Mouse (Mus musculus) midbrain, embryonic 12.5 days (tissue): ENCODE measurements around the gene Nlgn1. TPM values are rescaled to one million over a fixed set of nuclear protein-coding genes. Genes with fewer than 3 reads are reported as not detected.

Source experiments
- ATAC-seq: fragments of 200-750 bp; cut with Nextera tagmentation; 2 replicates; pipeline ENCODE4 v1.8.0; 2017; ENCODE audit warnings: low read depth, moderate TSS enrichment, moderate library complexity; ENCODE audit not compliant: low FRiP score
- H3K27ac ChIP-seq: fragments of 300-500 bp; sonication (generic); replicated peaks from 2 replicates; pipeline ENCODE4 v1.5.1; 2016; ENCODE audit warnings: mild to moderate bottlenecking
- H3K27me3 ChIP-seq: fragments of 300-500 bp; sonication (generic); 2 replicates; pipeline ENCODE4 v1.6.1; 2016; ENCODE audit warnings: mild to moderate bottlenecking
- H3K36me3 ChIP-seq: fragments of 300-500 bp; sonication (generic); 2 replicates; pipeline ENCODE4 v1.6.1; 2016
- H3K4me1 ChIP-seq: fragments of 300-500 bp; sonication (generic); 2 replicates; pipeline ENCODE4 v1.6.1; 2016
- H3K4me2 ChIP-seq: fragments of 300-500 bp; sonication (generic); replicated peaks from 2 replicates; pipeline ENCODE4 v1.6.1; 2016; ENCODE audit warnings: mild to moderate bottlenecking, moderate library complexity
- H3K4me3 ChIP-seq: fragments of 300-500 bp; sonication (generic); 2 replicates; pipeline ENCODE4 v1.5.1; 2016; ENCODE audit warnings: mild to moderate bottlenecking
- H3K9ac ChIP-seq: fragments of 300-500 bp; sonication (generic); replicated peaks from 2 replicates; pipeline ENCODE4 v1.6.1; 2016; ENCODE audit warnings: mild to moderate bottlenecking, moderate library complexity
- H3K9me3 ChIP-seq: fragments of 300-500 bp; sonication (generic); 2 replicates; pipeline ENCODE4 v1.6.1; 2016; ENCODE audit warnings: mild to moderate bottlenecking
- WGBS: fragments of 180-500 bp; shearing (Covaris S2); methylation state at CpG from one replicate; pipeline ENCODE4 v1.1.7; 2016; 5-methylcytosine and 5-hydroxymethylcytosine counted together
- polyA plus RNA-seq: library from polyadenylated mRNA; unstranded; fragments of >200 nt; fragmentation: Nextera tagmentation; extraction: Ambion mirVana; gene quantifications from 2 replicates; pipeline ENCODE4 v1.2.1, GENCODE M21; 2016

The Nlgn1 gene
- polyA plus RNA-seq, 1 experiment from 2014 or later, result 8.9 TPM

DNA sequence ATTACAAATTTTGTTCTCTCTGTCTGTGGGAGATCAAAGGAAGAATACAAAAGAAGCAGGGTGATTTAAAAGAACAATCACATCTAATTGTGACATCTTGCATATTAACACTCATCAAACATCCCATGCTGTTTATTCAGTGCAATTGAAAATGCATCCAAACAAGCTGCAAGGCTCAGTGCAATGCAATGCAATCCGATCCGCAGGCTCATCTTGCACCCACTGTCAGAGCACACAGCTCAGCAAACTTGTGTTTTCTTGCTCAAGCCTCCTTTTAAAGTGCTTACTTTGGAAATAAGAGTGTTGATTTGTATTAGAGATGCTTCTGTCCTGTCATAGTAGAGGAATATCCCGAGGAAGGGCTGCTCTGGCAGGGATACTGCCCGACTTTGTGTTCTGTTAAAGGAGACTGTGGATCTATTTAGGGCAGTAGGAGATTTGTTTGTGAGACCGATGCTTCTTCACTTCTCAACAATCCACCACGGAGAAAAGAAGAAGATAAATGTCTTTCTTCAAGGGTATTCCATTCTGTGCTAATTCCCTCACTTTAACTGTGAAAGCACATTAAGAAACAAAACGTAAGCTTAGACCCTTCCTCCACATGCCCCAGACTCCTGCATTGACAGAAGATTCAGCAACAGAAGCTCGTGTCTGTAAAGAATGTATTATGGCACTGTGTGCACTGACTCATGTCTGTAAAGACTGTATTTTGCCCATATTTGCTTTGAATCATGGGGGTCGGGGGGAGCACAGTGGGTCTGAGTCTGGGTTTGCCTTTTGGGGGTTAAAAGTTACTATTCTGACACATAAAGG is 197.2 kb downstream of the Nlgn1 start:
- no peaks in the 10 kb centered on the region for H3K9me3 ChIP-seq
- 13% methylated on average over 9 of the region's 9 CpGs for WGBS
- no peaks in the 10 kb centered on the region for H3K36me3 ChIP-seq
- no peak overlapping the region for H3K4me3 ChIP-seq
- ATAC-seq, result peak; percentile 63; the same call in 1 of the 2 replicates
- peaks cover 8% of the 10 kb centered on the region for H3K4me1 ChIP-seq
- H3K27ac ChIP-seq, result no peak overlapping the region
- H3K4me2 ChIP-seq, result peak overlapping the region; percentile 28
- no peak overlapping the region for H3K9ac ChIP-seq
- no peaks in the 10 kb centered on the region for H3K27me3 ChIP-seq

DNA sequence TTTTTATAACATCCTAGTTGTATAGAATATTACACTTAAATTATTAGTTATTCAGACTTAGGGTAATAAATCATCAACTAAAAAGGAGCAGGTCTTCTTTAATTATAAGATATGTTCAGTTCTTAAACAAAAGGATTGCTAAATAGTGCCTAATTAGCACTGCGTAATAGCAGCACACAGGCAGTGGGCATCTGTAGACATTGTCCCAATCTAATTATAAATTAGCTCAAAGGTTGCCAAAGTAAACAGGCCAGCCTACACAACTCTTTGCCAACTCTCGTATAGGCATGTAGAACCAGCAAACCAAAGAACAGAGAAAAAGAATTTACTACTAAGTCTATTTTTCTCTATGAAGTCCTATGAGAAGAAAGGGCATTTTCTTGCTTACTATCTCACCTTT is 201.3 kb downstream of the Nlgn1 start:
- WGBS, result 85% methylated on average over 2 of the region's 2 CpGs
- no peak for ATAC-seq
- peaks cover 8% of the 10 kb centered on the region for H3K4me1 ChIP-seq

DNA sequence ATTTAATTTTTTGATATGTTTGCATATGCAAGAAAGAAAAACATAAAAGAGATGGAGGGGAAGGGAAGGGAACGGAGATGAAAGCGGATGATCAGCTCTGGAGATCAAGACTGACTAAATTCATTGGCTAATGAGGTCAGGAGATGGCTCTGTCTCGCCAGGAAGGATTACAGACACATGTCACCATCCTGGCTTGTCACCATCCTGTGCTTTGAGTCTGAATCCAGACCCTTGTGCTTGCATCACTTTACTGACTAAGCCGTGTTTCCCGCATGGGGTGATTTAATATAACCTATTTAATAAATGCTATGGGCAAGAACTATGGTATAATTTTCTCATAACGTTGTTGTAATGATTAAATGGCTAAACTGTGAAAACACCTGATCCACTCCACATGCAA is 202.8 kb downstream of the Nlgn1 start:
- 67% methylated on average over 6 of the region's 6 CpGs for WGBS
- Histone ChIP-seq H3K9me3 (no peaks in the 10 kb centered on the region), H3K4me2 (no peak overlapping the region)

More for the DNA sequence above, 201.3 kb downstream of the Nlgn1 start:
- H3K4me2 ChIP-seq, result no peak overlapping the region
- H3K27ac ChIP-seq, result no peak overlapping the region
- H3K4me3 ChIP-seq, result no peak overlapping the region
- H3K27me3 ChIP-seq, result no peaks in the 10 kb centered on the region
- H3K9ac ChIP-seq, result no peak overlapping the region
- no peaks in the 10 kb centered on the region for H3K9me3 ChIP-seq
- H3K36me3 ChIP-seq, result no peaks in the 10 kb centered on the region

DNA sequence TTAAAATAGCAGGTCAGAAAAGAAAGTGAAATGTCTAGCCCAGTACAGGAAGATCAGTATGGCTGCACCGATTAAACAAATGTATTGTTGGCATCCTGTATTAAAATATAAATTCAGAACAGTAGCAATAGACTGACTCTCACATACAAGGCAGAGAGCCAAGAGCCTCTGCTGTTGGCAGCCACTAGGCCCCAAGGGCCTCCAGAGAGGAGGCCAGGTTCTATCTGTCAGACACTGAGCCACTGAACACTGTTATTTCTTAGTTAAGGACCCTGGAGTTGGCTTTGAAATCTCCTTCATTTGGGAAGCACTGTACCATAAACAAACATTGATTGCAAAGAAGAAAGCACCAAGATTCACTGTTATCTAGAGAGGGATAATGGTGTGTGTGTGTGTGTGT is 215.2 kb downstream of the Nlgn1 start:
- Histone ChIP-seq H3K9ac (no peak overlapping the region), H3K36me3 (no peaks in the 10 kb centered on the region), H3K4me1 (no peaks in the 10 kb centered on the region), H3K27me3 (no peaks in the 10 kb centered on the region), H3K9me3 (no peaks in the 10 kb centered on the region), H3K4me3 (no peak overlapping the region), H3K27ac (no peak overlapping the region), H3K4me2 (no peak overlapping the region)
- WGBS, result 100% methylated on average over 1 of the region's 1 CpGs
- no peak for ATAC-seq

More for the DNA sequence above, 202.8 kb downstream of the Nlgn1 start:
- Histone ChIP-seq H3K9ac (no peak overlapping the region), H3K27ac (no peak overlapping the region), H3K4me1 (no peaks in the 10 kb centered on the region), H3K27me3 (no peaks in the 10 kb centered on the region), H3K36me3 (no peaks in the 10 kb centered on the region), H3K4me3 (no peak overlapping the region)
- ATAC-seq, result no peak

DNA sequence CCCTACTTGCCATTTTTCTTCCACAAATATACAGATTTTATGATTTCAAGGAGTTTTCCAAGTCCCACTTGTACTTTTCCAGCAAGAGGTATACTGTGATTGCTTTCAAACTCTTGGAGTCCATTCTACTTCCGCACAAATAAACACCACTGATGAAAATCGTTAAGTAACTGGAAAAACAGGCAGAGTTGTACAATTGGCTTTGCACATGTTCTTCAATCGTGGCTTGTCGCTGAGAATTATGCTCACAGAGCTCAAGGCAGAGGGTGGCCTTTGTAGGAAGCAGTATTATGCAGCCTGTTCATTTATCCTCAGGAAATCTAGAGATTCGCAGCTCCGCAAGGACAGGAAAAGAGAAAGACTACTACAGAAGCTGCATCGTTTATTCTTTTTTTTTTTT is 225.9 kb downstream of the Nlgn1 start:
- WGBS, result 84% methylated on average over 7 of the region's 7 CpGs
- Histone ChIP-seq H3K4me3 (no peak overlapping the region), H3K27ac (no peak overlapping the region), H3K9me3 (no peaks in the 10 kb centered on the region), H3K27me3 (no peaks in the 10 kb centered on the region), H3K36me3 (no peaks in the 10 kb centered on the region), H3K4me1 (peaks cover 3% of the 10 kb centered on the region; the same call in 1 of the 2 replicates), H3K9ac (no peak overlapping the region), H3K4me2 (no peak overlapping the region)
- no peak for ATAC-seq

DNA sequence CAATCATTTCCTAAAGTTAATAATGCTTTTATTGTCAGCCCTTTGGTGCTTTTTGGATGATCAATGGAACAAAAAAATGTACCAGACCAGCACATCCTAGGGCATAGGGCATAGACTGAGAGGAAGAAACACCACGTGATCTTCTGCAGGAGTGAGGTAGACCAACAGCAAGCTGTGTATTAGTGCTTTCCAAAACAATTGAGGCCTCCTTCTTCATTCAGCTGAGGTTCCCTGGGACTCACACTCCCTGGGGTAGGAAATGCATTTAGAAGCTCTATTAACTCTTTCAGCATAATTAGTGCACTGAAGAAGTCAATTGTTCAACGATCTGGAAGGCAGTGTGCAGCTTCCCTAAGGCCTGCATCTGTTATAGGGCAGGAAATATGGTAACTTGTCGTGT is 226.7 kb downstream of the Nlgn1 start:
- 45% methylated on average over 3 of the region's 3 CpGs for WGBS
- ATAC-seq, result no peak

DNA sequence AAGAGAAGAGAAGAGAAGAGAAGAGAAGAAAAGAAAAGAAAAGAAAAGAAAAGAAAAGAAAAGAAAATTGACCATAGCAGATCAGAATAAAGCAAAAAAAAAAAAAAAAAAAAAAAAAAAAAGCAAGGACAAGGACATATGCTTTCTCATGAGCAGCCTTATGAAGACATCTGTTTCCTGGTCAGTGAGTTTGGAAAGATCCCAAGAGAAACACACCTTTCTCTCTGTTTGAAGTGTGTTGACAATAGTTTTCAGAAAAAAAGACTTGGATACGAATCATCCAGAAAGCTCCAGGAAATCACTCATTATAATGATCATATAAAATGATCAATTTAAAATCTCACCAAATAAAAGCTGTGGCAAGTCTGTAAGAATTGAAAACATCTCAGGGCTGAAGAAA is 230.0 kb downstream of the Nlgn1 start:
- Histone ChIP-seq H3K36me3 (no peaks in the 10 kb centered on the region), H3K4me3 (no peak overlapping the region), H3K9ac (no peak overlapping the region), H3K27ac (no peak overlapping the region), H3K4me1 (peaks cover 3% of the 10 kb centered on the region; the same call in 1 of the 2 replicates), H3K9me3 (no peaks in the 10 kb centered on the region), H3K4me2 (no peak overlapping the region), H3K27me3 (no peaks in the 10 kb centered on the region)
- ATAC-seq, result no peak
- WGBS, result 87% methylated on average over 1 of the region's 1 CpGs

More for the DNA sequence above, 226.7 kb downstream of the Nlgn1 start:
- H3K36me3 ChIP-seq, result no peaks in the 10 kb centered on the region
- no peaks in the 10 kb centered on the region for H3K9me3 ChIP-seq
- peaks cover 3% of the 10 kb centered on the region; the same call in 1 of the 2 replicates for H3K4me1 ChIP-seq
- no peak overlapping the region for H3K9ac ChIP-seq
- H3K4me2 ChIP-seq, result no peak overlapping the region
- no peaks in the 10 kb centered on the region for H3K27me3 ChIP-seq
- H3K4me3 ChIP-seq, result no peak overlapping the region
- H3K27ac ChIP-seq, result no peak overlapping the region

DNA sequence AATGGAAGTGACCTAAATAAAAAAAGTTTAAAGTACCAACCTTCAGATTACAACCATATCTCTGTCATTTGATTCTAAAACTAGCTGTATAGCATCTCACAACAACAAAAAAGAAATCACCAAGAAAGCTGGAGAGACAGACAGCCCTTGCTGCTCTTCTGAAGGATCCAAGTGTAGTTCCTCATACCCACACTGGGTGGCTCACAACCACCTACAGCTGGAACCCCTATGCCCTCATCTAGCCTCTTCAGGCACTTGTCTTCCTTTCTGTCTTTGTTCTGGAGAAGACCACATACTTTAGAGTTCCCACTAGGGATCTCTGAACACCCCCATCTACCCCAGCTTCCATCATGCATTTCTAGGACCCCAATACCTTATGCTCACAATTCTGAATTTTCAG is 236.7 kb downstream of the Nlgn1 start:
- Histone ChIP-seq H3K9ac (no peak overlapping the region), H3K9me3 (no peaks in the 10 kb centered on the region), H3K4me2 (no peak overlapping the region), H3K4me1 (no peaks in the 10 kb centered on the region), H3K27me3 (no peaks in the 10 kb centered on the region), H3K36me3 (no peaks in the 10 kb centered on the region), H3K4me3 (no peak overlapping the region), H3K27ac (no peak overlapping the region)
- no peak for ATAC-seq

DNA sequence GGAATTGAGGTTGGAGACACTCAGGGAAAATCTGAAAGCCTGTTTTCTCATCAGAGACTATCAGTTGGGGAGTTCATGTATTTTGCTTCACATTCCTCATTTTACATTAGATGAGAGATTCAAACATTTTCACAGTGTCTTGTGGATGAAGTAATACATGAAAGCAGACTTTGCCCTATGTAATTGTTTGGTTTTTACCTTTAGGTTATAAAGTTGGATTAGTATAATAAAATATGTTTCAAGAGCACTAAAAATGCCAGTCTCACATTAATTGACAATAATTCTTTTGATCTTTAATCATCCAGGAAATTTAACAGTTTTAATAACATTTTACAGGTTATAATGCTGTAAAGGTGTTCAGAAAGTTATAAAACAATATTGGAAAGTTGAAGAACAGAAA is 262.9 kb downstream of the Nlgn1 start:
- Histone ChIP-seq H3K36me3 (no peaks in the 10 kb centered on the region), H3K4me1 (no peaks in the 10 kb centered on the region), H3K27ac (no peak overlapping the region), H3K4me2 (no peak overlapping the region), H3K4me3 (no peak overlapping the region), H3K9me3 (no peaks in the 10 kb centered on the region), H3K9ac (no peak overlapping the region), H3K27me3 (no peaks in the 10 kb centered on the region)
- ATAC-seq, result no peak

DNA sequence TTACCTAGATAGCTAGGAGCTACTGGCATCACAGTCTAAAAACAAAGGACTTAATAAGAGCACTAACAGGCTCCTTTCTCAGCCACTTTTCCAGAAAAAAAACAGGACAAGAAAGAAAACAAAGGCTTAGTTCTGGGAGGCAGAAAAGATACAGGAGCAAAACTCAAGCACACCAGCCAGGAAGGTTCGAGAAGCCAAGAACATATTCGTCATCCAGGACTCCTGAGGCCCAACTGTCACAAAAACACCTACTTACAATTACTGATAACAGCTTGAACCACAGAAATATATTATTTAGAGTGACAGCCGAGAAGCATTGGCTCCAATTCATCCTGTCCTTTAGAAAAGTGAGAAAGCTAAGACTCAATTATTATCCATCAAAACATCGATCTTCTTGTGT is 281.5 kb downstream of the Nlgn1 start:
- no peak for ATAC-seq

DNA sequence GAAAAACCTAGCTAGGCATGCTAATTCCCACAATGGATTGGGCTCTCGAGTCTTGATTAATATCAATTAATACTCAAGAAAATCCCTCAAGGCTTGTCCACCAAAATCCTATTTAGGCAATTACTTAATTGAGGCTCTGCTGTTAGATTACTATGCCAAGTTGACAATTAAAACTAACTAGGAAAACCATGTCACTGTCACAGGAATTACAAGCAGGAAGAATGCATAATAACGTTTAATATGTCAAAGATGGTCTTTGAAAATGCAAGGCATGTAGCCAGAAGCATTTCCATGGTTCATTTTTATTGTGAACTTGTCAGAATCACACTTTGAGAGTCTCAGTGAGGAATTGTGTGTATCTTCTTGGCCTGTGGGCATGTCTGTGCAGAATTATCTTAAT is 289.3 kb downstream of the Nlgn1 start:
- no peak overlapping the region for H3K9ac ChIP-seq
- no peak overlapping the region for H3K4me3 ChIP-seq
- H3K4me1 ChIP-seq, result peaks cover 5% of the 10 kb centered on the region; the same call in 1 of the 2 replicates
- no peak overlapping the region for H3K4me2 ChIP-seq
- no peaks in the 10 kb centered on the region for H3K36me3 ChIP-seq
- no peaks in the 10 kb centered on the region for H3K9me3 ChIP-seq
- 67% methylated on average over 2 of the region's 2 CpGs for WGBS
- no peaks in the 10 kb centered on the region for H3K27me3 ChIP-seq
- H3K27ac ChIP-seq, result no peak overlapping the region
- ATAC-seq, result no peak

More for the DNA sequence above, 281.5 kb downstream of the Nlgn1 start:
- Histone ChIP-seq H3K4me1 (no peaks in the 10 kb centered on the region), H3K36me3 (no peaks in the 10 kb centered on the region), H3K9me3 (no peaks in the 10 kb centered on the region), H3K9ac (no peak overlapping the region), H3K4me3 (no peak overlapping the region), H3K27ac (no peak overlapping the region), H3K4me2 (no peak overlapping the region), H3K27me3 (no peaks in the 10 kb centered on the region)
- 78% methylated on average over 4 of the region's 4 CpGs for WGBS

DNA sequence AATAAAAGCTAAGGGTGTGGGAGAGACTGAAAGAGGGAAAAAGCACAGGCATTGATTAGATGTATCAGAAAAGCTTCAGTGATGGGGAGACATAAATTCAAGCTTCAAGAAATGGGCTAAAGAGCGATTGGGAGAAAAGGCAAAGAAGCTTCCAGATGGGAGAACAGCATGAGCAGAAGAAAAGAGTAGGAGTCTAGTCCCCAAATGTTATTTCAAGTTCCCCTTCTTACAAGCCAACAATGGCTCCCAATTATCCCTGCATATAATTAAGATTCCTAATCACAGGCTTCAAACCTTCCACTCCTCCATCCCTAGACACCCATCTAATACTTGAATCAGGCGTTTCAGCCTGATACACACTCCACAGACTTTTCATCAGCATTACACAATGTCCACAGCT is 292.6 kb downstream of the Nlgn1 start:
- no peaks in the 10 kb centered on the region for H3K9me3 ChIP-seq
- H3K27ac ChIP-seq, result no peak overlapping the region
- no peaks in the 10 kb centered on the region for H3K27me3 ChIP-seq
- 78% methylated on average over 2 of the region's 2 CpGs for WGBS
- H3K4me1 ChIP-seq, result peaks cover 3% of the 10 kb centered on the region; the same call in 1 of the 2 replicates
- no peak for ATAC-seq
- H3K4me3 ChIP-seq, result no peak overlapping the region
- no peaks in the 10 kb centered on the region for H3K36me3 ChIP-seq
- no peak overlapping the region for H3K9ac ChIP-seq
- no peak overlapping the region for H3K4me2 ChIP-seq

DNA sequence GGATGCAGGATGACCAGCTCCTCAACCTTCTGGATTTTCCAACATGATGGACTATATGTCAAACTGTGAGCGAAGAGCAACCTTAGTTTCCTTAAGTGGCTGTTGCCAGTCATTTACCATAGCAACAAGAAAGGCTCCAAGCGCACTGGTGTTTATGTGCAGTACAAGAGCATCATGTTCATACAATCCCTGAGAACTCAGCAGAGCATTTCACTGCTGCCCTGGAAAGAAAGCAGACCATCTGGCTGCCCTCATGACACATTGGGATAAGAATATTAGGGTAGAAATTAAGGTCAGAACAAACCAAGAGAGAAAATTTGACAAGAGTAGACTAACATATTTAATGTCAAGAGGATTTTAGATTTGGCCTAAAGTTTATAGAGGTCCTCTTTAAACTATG is 306.2 kb downstream of the Nlgn1 start:
- Histone ChIP-seq H3K27me3 (no peaks in the 10 kb centered on the region), H3K36me3 (no peaks in the 10 kb centered on the region), H3K9ac (no peak overlapping the region), H3K4me2 (no peak overlapping the region), H3K9me3 (no peaks in the 10 kb centered on the region), H3K27ac (no peak overlapping the region), H3K4me1 (no peaks in the 10 kb centered on the region), H3K4me3 (no peak overlapping the region)
- WGBS, result 88% methylated on average over 2 of the region's 2 CpGs
- no peak for ATAC-seq
